ENCODE assay signal across 20 mouse cellular contexts in genomic region chr12:115624221-115624620, GRCm38 (mm10).
DNase-seq lines count a peak whose midpoint lies in the region; ATAC-seq and TF ChIP-seq lines count a peak whose summit lies in the region.
"Had no signal": no experiment of that assay in that cellular context is flagged by ENCODE, and none has a peak within 500 bp of the region (broad histone marks: within the 10 kb centered on the region; RNA-seq: fewer than 3 reads in every experiment).

No protein-coding gene starts in this region.

- no peak overlapping the region for H3K27ac ChIP-seq in thymus, adult 2 months (ENCODE audit: control insufficient read depth, insufficient read depth, low read length)
- H3K27ac ChIP-seq in forebrain, embryonic 13.5 days, result no peak overlapping the region
- H3K27ac ChIP-seq: embryonic facial prominence, embryonic 15.5 days; forebrain, embryonic 12.5 days; hindbrain, embryonic 14.5 days; liver, embryonic 13.5 days had no signal

- H3K9ac ChIP-seq in forebrain, embryonic 13.5 days, result no peak overlapping the region
- H3K9ac ChIP-seq: embryonic facial prominence, embryonic 15.5 days; forebrain, embryonic 12.5 days; hindbrain, embryonic 14.5 days; liver, embryonic 13.5 days had no signal

- peaks cover 37% of the 10 kb centered on the region for H3K9me3 ChIP-seq in forebrain, embryonic 13.5 days (replicated peaks)

- WGBS in thymus, adult 2 months, result 91% methylated on average over 3 of the region's 3 CpGs
- WGBS in forebrain, embryonic 13.5 days, result 75% methylated on average over 3 of the region's 3 CpGs

- H3K4me3 ChIP-seq in thymus, adult 2 months (ENCODE audit: control insufficient read depth, insufficient read depth, low read length), result no peak overlapping the region
- no peak overlapping the region for H3K4me3 ChIP-seq in forebrain, embryonic 13.5 days
- H3K4me3 ChIP-seq: embryonic facial prominence, embryonic 15.5 days; forebrain, embryonic 12.5 days; liver, embryonic 13.5 days had no signal

- ATAC-seq in forebrain, embryonic 13.5 days, result no peak

- no peaks in the 10 kb centered on the region for H3K36me3 ChIP-seq in thymus, adult 2 months (ENCODE audit: control insufficient read depth, insufficient read depth, low read length)
- H3K36me3 ChIP-seq in forebrain, embryonic 13.5 days (ENCODE audit: poor library complexity, severe bottlenecking), result no peaks in the 10 kb centered on the region
- H3K36me3 ChIP-seq: embryonic facial prominence, embryonic 15.5 days; forebrain, embryonic 12.5 days; liver, embryonic 13.5 days had no signal

- no peak for TF ChIP-seq POLR2A in thymus, adult 2 months (IDR thresholded peaks at IDR 0.05; ENCODE audit: control insufficient read depth, extremely low read depth, insufficient read depth, low read length, poor library complexity)

- H3K4me2 ChIP-seq in forebrain, embryonic 13.5 days, result no peak overlapping the region
- H3K4me2 ChIP-seq: embryonic facial prominence, embryonic 15.5 days; forebrain, embryonic 12.5 days; hindbrain, embryonic 14.5 days; liver, embryonic 13.5 days; midbrain, embryonic 11.5 days had no signal

- H3K4me1 ChIP-seq in thymus, adult 2 months (replicated peaks; ENCODE audit: control insufficient read depth, insufficient read depth, low read length), result peaks cover 3% of the 10 kb centered on the region
- H3K4me1 ChIP-seq in forebrain, embryonic 13.5 days, result no peaks in the 10 kb centered on the region
- H3K4me1 ChIP-seq: embryonic facial prominence, embryonic 15.5 days; forebrain, embryonic 12.5 days; liver, embryonic 13.5 days had no signal

- no peak for TF ChIP-seq CTCF in thymus, adult 2 months (IDR thresholded peaks at IDR 0.05; ENCODE audit: borderline replicate concordance, control insufficient read depth, extremely low read depth, insufficient read depth, low read length, poor library complexity)

- no peaks in the 10 kb centered on the region for H3K27me3 ChIP-seq in thymus, adult 2 months (ENCODE audit: control insufficient read depth, insufficient read depth, low read length)
- no peaks in the 10 kb centered on the region for H3K27me3 ChIP-seq in forebrain, embryonic 13.5 days
- H3K27me3 ChIP-seq: embryonic facial prominence, embryonic 15.5 days; forebrain, embryonic 12.5 days; liver, embryonic 13.5 days had no signal

- DNase-seq in adrenal gland, adult (ENCODE audit: inconsistent age in 2 of 2, low spot score in 1 of 2), result peak; percentile 6 to 46
- no peak for DNase-seq in adrenal gland, postnatal 4 days (ENCODE audit: low spot score in 2 of 2)
- peak; percentile 57 for DNase-seq in thymus, adult 2 months
- no peak for DNase-seq in thymus, adult 18-20 months
- peak; percentile 12 to 26 for DNase-seq in natural killer cell, adult 2 months (ENCODE audit: low spot score in 2 of 2)
- no peak for DNase-seq in ovary, postnatal 10 days (ENCODE audit: low spot score)
- no peak for DNase-seq in cerebellum, postnatal 4 days (ENCODE audit: low spot score in 2 of 2)
- DNase-seq: cerebellum, adult 11-12 months; heart, postnatal 10 days; kidney, adult 11 months; kidney, postnatal 4 days; left cerebral cortex, postnatal 4 days; liver, embryonic 13.5 days; lung, postnatal 14 days; right cerebral cortex, postnatal 14 days had no signal

Comparison
In these comparisons a context has a peak if more than half of its experiments do, and no peak if none do; other contexts are left out.
1. DNase-seq: peak in adrenal gland, adult (2 of 2), thymus, adult 2 months (single experiment) and natural killer cell, adult 2 months (2 of 2); none in adrenal gland, postnatal 4 days (0 of 2), thymus, adult 18-20 months (0 of 2), ovary, postnatal 10 days (single experiment) and cerebellum, postnatal 4 days (0 of 2).